9 mouse cellular contexts compared by ENCODE assay signal in the genomic region with DNA sequence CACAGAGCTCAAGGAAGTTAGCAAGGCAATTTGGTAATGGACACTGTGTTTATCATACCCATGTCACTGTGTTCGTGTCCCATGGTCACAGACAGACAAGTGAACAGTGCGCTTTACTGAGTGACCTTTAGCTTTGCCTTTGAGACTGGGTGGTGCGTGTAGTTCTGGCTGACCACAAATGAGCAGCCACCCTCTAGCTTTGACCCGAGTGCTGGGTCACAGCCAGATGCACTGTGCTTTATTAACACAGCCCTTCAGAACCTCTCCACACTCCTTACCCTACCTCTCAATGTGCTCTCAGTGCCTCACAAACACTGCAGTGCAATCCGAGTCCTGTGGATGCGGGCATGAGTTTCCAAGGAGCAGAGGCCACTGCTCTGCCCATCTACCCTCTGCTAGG. TPM values are rescaled to one million over a fixed set of nuclear protein-coding genes. Genes with fewer than 3 reads are reported as not detected.
A peak's percentile ranks its signal among the peaks of the same experiment; 100 is the strongest.
DNase-seq lines count a peak whose midpoint lies in the region; ATAC-seq and TF ChIP-seq lines count a peak whose summit lies in the region.
"Had no signal": no experiment of that assay in that cellular context is flagged by ENCODE, and none has a peak within 500 bp of the region (broad histone marks: within the 10 kb centered on the region; RNA-seq: fewer than 3 reads in every experiment).

No protein-coding gene starts in this region.

- no peaks in the 10 kb centered on the region for H3K27me3 ChIP-seq in heart, embryonic 11.5 days (ENCODE audit: control insufficient read depth, insufficient read depth, low read length)
- no peaks in the 10 kb centered on the region for H3K27me3 ChIP-seq in intestine, postnatal 0 days (replicated peaks; ENCODE audit: control insufficient read depth, insufficient read depth, low read length)
- H3K27me3 ChIP-seq in forebrain, embryonic 13.5 days, result no peaks in the 10 kb centered on the region
- H3K27me3 ChIP-seq in forebrain, embryonic 11.5 days (ENCODE audit: control insufficient read depth, insufficient read depth, low read length), result no peaks in the 10 kb centered on the region
- H3K27me3 ChIP-seq: hindbrain, embryonic 15.5 days had no signal

- no peak overlapping the region for H3K4me2 ChIP-seq in heart, embryonic 11.5 days
- no peak overlapping the region for H3K4me2 ChIP-seq in intestine, postnatal 0 days (replicated peaks; ENCODE audit: low read depth)
- no peak overlapping the region for H3K4me2 ChIP-seq in forebrain, embryonic 13.5 days
- no peak overlapping the region for H3K4me2 ChIP-seq in forebrain, embryonic 11.5 days (ENCODE audit: low read depth, low read length, severe bottlenecking)
- H3K4me2 ChIP-seq: hindbrain, embryonic 15.5 days had no signal

- H3K4me1 ChIP-seq in heart, embryonic 11.5 days (ENCODE audit: control insufficient read depth, insufficient read depth, low read length), result peaks cover 27% of the 10 kb centered on the region
- peaks cover 13% of the 10 kb centered on the region; the same call in 1 of the 2 replicates for H3K4me1 ChIP-seq in intestine, postnatal 0 days (replicated peaks; ENCODE audit: control insufficient read depth, insufficient read depth, low read length)
- H3K4me1 ChIP-seq in lung, adult 2 months (ENCODE audit: control insufficient read depth, insufficient read depth, low read length), result peaks cover 30% of the 10 kb centered on the region
- peaks cover 24% of the 10 kb centered on the region for H3K4me1 ChIP-seq in forebrain, embryonic 13.5 days
- peaks cover 3% of the 10 kb centered on the region for H3K4me1 ChIP-seq in forebrain, embryonic 11.5 days (replicated peaks; ENCODE audit: control insufficient read depth, insufficient read depth, low read length)

- 82% methylated on average over 6 of the region's 6 CpGs for WGBS in heart, embryonic 11.5 days (ENCODE audit: insufficient replicate concordance)
- 66% methylated on average over 6 of the region's 6 CpGs for WGBS in intestine, postnatal 0 days
- WGBS in lung, adult 2 months, result 55% methylated on average over 6 of the region's 6 CpGs
- 94% methylated on average over 6 of the region's 6 CpGs for WGBS in forebrain, embryonic 13.5 days
- 89% methylated on average over 6 of the region's 6 CpGs for WGBS in forebrain, embryonic 11.5 days

- no peak overlapping the region for H3K9ac ChIP-seq in heart, embryonic 11.5 days (ENCODE audit: low read depth, low read length)
- no peak overlapping the region for H3K9ac ChIP-seq in intestine, postnatal 0 days (ENCODE audit: low read depth, low read length)
- H3K9ac ChIP-seq in forebrain, embryonic 13.5 days, result no peak overlapping the region
- no peak overlapping the region for H3K9ac ChIP-seq in forebrain, embryonic 11.5 days (ENCODE audit: low read length)
- H3K9ac ChIP-seq: hindbrain, embryonic 15.5 days had no signal

- H3K9me3 ChIP-seq in heart, embryonic 11.5 days (replicated peaks; ENCODE audit: control insufficient read depth, low read length), result no peaks in the 10 kb centered on the region
- no peaks in the 10 kb centered on the region for H3K9me3 ChIP-seq in intestine, postnatal 0 days (ENCODE audit: control insufficient read depth)
- no peaks in the 10 kb centered on the region for H3K9me3 ChIP-seq in forebrain, embryonic 13.5 days (replicated peaks)
- H3K9me3 ChIP-seq in forebrain, embryonic 11.5 days (ENCODE audit: control insufficient read depth, low read length), result no peaks in the 10 kb centered on the region
- H3K9me3 ChIP-seq: hindbrain, embryonic 15.5 days had no signal

- peak; percentile 95 for DNase-seq in heart, adult 11 months
- DNase-seq in 416B (ENCODE audit: low read depth), result peak; percentile 35
- peak; percentile 71 for DNase-seq in lung, adult 2 months
- no peak for DNase-seq in urinary bladder, postnatal 25 days (ENCODE audit: low spot score)
- DNase-seq in forebrain, embryonic 11.5 days (ENCODE audit: low spot score), result no peak

- no peak overlapping the region for H3K27ac ChIP-seq in heart, embryonic 11.5 days (ENCODE audit: low read depth, low read length)
- H3K27ac ChIP-seq in intestine, postnatal 0 days (ENCODE audit: low read depth, low read length), result peak overlapping the region; percentile 73
- H3K27ac ChIP-seq in forebrain, embryonic 13.5 days, result no peak overlapping the region
- no peak overlapping the region for H3K27ac ChIP-seq in forebrain, embryonic 11.5 days (ENCODE audit: low read depth, low read length)
- H3K27ac ChIP-seq: hindbrain, embryonic 15.5 days had no signal

- no peak for TF ChIP-seq CTCF in intestine, postnatal 0 days (IDR thresholded peaks at IDR 0.05; ENCODE audit: low read depth)
- no peak for TF ChIP-seq CTCF in lung, adult 2 months (IDR thresholded peaks at IDR 0.05; ENCODE audit: insufficient read depth, low read length)

- H3K4me3 ChIP-seq in heart, embryonic 11.5 days (ENCODE audit: low read depth, low read length), result no peak overlapping the region
- H3K4me3 ChIP-seq in intestine, postnatal 0 days (ENCODE audit: low read depth, low read length), result no peak overlapping the region
- H3K4me3 ChIP-seq in lung, adult 2 months (replicated peaks; ENCODE audit: extremely low read depth, low read depth, low read length), result no peak overlapping the region
- no peak overlapping the region for H3K4me3 ChIP-seq in forebrain, embryonic 13.5 days
- no peak overlapping the region for H3K4me3 ChIP-seq in forebrain, embryonic 11.5 days (ENCODE audit: low read depth, low read length)
- H3K4me3 ChIP-seq: hindbrain, embryonic 15.5 days had no signal

- TF ChIP-seq POLR2A in lung, adult 2 months (IDR thresholded peaks at IDR 0.05; ENCODE audit: borderline replicate concordance, extremely low read depth, low read depth, low read length), result no peak

- ATAC-seq in heart, embryonic 11.5 days (replicated peaks; ENCODE audit: insufficient number of reproducible peaks, low FRiP score, low TSS enrichment), result no peak
- no peak for ATAC-seq in intestine, postnatal 0 days
- no peak for ATAC-seq in forebrain, embryonic 13.5 days
- no peak for ATAC-seq in forebrain, embryonic 11.5 days (replicated peaks; ENCODE audit: low FRiP score)

- H3K36me3 ChIP-seq in heart, embryonic 11.5 days (ENCODE audit: control insufficient read depth, insufficient read depth, low read length), result no peaks in the 10 kb centered on the region; the same call in 1 of the 2 replicates
- no peaks in the 10 kb centered on the region for H3K36me3 ChIP-seq in intestine, postnatal 0 days (ENCODE audit: control insufficient read depth, insufficient read depth)
- H3K36me3 ChIP-seq in forebrain, embryonic 13.5 days (ENCODE audit: poor library complexity, severe bottlenecking), result peaks cover 8% of the 10 kb centered on the region
- no peaks in the 10 kb centered on the region for H3K36me3 ChIP-seq in forebrain, embryonic 11.5 days (ENCODE audit: control insufficient read depth, insufficient read depth, low read length)

RNA-seq across cellular contexts. Expression of gene D17Wsu92e, which starts 27.3 kb away (rescaled TPM):
- polyA plus RNA-seq in heart, embryonic 11.5 days (2014; fragmentation: Nextera tagmentation; extraction: Ambion mirVana), result 11.8 and 12.5 TPM in 2 replicates
- 27.4 and 29.5 TPM in 2 replicates for polyA plus RNA-seq in intestine, postnatal 0 days (2015; fragmentation: Nextera tagmentation; extraction: Ambion mirVana)
- 95.1 and 131 TPM in 2 replicates for polyA plus RNA-seq in lung, adult 2 months (2012; rRNA removed)
- 9.1 and 11.3 TPM in 2 replicates for polyA plus RNA-seq in forebrain, embryonic 13.5 days (2015; fragmentation: Nextera tagmentation; extraction: Ambion mirVana)
- polyA plus RNA-seq in forebrain, embryonic 11.5 days (2014; fragmentation: Nextera tagmentation; extraction: Ambion mirVana), result 12.7 and 14.1 TPM in 2 replicates

RNA-seq across cellular contexts. Expression of gene Snrpc, which starts 44.8 kb away (rescaled TPM):
- 226 and 242 TPM in 2 replicates for polyA plus RNA-seq in heart, embryonic 11.5 days (2014; fragmentation: Nextera tagmentation; extraction: Ambion mirVana)
- 156 and 160 TPM in 2 replicates for polyA plus RNA-seq in intestine, postnatal 0 days (2015; fragmentation: Nextera tagmentation; extraction: Ambion mirVana)
- polyA plus RNA-seq in lung, adult 2 months (2012; rRNA removed), result 81.0 and 90.0 TPM in 2 replicates
- polyA plus RNA-seq in forebrain, embryonic 13.5 days (2015; fragmentation: Nextera tagmentation; extraction: Ambion mirVana), result 381 and 396 TPM in 2 replicates
- 371 and 373 TPM in 2 replicates for polyA plus RNA-seq in forebrain, embryonic 11.5 days (2014; fragmentation: Nextera tagmentation; extraction: Ambion mirVana)

Comparison
In these comparisons a context has a peak if more than half of its experiments do, and no peak if none do; other contexts are left out.
1. DNase-seq: peak in heart, adult 11 months (single experiment), 416B (single experiment) and lung, adult 2 months (single experiment); none in urinary bladder, postnatal 25 days (single experiment) and forebrain, embryonic 11.5 days (single experiment).